Mouse (Mus musculus): ENCODE measurements at regions not wholly inside any gene's neighbourhood (a gene's known extent, or its start where the extent isn't known, plus 50 kb on each side); places are given as distances from the start of the nearest gene placed in this dataset.

- DNase-seq, result peak; percentile 60 to 66
Observed at GRCm38 (mm10) chr9:23025247-23025646, 197.6 kb upstream of the Bmper start.

DNA sequence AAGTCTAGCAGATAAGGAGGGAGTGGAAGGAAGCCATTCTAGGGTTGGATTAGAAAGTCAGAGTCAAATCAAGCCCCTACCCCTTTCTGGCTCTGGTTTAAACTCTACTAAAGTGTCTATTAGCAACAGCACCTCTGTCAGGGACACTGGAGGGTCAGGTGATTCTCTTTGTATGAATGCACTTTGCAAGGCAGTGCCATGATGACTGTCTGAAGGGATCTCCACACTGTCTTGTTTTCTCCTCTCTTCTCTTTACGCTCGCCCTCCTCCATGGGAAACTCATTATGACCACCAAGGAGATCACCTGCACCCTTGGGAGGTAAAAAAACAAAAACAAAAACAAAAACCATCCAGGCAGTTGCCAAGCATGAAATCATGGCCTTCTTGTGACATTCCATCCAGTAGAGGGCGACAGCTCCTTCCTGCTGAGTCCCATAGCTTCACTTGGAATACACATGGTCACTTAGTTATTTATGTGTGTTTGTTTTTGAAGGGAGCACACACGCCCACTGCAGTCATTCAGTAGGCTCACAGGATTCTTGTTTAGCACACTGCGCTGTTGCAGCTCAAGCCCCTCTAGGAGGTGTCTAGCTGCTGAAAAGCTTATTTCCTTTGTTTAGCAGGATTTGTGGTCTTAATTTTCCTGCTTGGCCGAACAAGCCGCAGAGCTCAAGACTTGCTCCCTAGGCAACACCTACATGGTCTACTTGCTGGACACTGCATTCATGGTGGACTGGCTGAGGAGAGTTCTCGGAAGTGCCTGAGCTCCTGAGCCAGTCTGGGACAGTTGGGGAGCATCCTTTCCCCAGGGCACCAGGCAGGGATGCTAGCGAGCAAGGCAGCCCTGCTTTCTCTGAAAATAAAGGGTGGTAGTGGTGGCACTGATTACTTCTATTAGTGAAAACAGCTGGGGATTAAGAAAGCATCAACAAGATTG, 195.2 kb upstream of the Bmper start:
- peak; percentile 69 to 78 for DNase-seq

DNA sequence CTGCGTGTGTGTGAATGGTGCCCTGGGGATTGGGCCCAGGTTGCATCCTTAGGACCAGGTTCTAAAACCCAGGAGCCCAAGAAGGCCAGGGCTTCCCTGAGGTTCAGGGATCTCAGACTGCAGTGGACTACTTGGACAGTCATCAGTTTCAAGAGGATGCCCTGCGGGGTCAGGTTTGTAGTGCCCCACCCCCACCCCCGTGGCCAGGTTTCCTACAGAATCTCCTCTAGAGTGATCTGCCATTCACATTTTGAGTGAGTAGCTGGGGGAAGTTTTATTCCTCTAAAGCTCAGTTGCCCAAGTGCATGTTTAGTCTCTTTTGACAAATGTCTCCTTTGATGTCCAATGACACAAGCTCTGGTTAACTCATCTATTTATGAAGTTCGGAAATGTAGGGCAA, 193.5 kb upstream of the Bmper start:
- DNase-seq, result no peak

- peak; percentile 72 to 80 for DNase-seq
Observed at GRCm38 (mm10) chr9:23030138-23030537, 192.7 kb upstream of the Bmper start.

- DNase-seq, result peak in 1 of 2 experiments; percentile 23
Observed at GRCm38 (mm10) chr9:23030546-23030945, 192.3 kb upstream of the Bmper start.

DNA sequence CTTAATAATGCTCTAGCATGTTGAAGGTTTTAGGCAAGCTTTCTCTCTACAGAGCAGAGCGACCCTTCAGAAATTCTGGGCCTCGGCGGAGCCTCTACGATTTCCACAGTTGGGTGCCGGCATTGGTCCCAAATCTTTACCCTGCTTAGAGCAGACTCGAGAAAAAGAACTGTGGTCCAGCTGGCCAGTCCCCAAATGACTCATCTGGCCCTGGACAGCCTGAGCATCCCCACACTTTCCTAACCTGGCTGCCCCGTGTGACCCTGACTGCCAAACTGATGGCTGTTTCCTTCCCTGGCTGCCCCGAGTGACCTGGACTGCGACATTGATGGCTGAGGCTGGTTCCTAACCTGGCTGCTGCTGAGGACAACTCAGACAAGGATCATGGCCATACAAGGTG, 191.0 kb upstream of the Bmper start:
- peak; percentile 68 to 77 for DNase-seq

- DNase-seq, result no peak
Observed at GRCm38 (mm10) chr9:23035306-23035705, 187.6 kb upstream of the Bmper start.

DNA sequence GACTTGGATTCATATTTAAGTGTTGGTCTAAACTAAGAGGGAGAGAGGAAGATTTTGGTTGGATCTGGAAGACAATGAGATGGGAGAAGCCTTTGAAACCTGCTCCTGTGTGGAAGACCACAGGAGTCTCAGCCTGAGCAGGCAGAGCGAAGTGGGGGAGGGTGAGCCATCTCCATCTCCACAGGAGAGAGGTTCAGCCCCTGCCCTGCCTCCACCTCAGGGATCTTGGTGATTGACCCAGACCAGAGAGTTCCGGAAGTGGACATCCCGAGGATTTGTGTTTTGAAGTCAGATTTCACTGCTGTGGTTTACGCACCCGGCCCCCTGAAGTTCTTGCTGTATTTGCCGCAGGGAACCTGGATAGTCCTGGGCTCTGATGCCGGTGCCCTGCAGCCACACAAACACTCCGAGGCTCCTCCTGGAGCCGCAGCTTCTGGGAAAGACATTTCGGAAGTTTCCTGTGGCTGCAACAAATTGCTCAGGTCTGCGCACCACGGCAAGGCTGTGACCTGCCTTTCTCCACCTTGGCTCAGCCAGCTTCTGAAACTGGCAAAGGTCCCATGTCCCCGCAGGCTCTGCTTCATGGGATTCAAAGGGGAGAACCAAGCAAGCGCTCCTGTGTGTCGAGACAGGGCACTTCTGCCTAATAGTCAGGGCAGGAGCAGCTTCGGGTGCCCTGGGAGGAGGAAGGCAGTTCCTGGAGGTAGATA, 186.8 kb upstream of the Bmper start:
- peak in 1 of 2 experiments; percentile 27 for DNase-seq

DNA sequence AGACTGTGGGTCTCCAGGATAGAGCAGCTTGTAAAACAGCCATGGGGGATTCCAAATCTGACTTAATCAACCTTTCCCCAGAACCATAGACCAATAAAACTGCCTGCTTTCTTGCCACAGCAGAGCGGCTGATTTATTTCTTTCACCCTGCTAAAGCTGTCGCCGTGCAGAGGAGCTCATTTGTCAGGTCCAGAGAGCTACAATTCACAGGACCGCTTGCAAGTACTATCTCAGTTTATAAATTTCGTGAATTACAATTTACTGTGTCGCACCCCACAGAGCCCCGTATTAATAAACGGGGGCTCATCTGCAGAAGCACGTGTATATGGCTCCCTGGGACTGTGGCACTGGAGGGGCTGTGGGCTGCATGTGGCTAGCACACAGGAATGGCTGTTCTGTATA, 185.4 kb upstream of the Bmper start:
- no peak for DNase-seq

- DNase-seq, result peak; percentile 36 to 56
Observed at GRCm38 (mm10) chr9:23039588-23039987, 183.3 kb upstream of the Bmper start.

DNA sequence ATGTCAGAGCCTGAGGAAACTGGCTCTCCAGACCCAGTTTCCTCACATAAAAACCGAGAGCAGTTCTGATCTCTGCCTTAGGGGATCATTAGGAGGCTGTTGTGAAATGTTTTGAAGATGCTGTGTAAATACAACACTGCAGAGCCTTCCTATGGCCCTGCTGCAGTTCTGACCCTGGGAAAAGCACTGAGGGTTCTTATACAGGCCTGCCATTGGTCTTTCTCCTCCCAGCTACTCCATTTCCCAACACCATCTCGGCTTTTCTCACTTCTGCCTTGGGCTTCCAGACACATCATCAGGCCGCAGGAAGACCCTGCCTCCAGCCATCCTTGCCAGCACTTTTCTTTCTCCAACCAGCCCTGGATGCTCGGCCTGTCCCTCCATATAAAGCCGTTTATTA, 181.9 kb upstream of the Bmper start:
- DNase-seq, result no peak

DNA sequence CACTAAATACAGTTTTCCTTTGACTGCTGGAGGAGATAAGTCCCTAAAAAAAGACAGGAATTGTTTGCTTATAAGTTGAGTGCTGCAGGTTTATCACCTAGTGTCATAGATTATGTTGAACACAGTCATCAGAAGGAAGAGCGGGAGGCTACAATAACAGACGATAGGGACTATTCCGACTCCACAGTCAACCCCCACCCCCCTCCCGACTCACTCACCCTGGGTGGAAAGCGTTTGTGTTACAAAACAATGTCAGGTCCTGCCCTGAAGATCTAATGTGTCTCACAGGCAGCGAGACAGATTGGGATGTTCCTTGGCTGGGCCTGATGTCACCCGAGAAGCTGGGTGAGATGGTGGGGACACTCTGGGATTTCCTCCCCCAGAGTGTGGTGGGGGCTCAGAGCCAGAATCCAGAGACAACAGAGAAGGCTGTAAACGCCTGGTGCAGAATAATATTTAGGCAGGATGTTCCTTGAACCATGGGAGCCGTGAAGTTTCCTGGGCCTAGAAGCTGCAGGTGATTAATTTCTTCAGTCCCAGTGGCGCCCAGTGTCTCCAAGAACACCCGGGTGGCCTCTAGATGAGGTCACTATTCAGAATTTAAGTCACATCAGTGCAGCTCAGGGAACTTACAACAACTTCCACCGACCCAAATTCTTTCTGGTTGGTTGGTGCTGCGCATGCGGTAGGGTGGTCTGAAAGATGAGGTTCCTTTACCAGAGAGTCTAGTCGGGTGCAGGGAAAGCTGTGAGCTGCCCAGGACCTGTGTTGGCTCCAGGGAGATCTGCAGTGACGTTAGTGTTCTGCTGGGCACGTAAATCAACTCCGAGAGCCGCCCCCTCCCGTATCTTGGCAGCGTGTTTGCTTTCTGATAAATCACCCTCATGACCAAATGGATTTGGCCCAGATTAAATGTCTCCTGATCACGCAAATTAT, 181.1 kb upstream of the Bmper start:
- peak; percentile 78 to 81 for DNase-seq

DNA sequence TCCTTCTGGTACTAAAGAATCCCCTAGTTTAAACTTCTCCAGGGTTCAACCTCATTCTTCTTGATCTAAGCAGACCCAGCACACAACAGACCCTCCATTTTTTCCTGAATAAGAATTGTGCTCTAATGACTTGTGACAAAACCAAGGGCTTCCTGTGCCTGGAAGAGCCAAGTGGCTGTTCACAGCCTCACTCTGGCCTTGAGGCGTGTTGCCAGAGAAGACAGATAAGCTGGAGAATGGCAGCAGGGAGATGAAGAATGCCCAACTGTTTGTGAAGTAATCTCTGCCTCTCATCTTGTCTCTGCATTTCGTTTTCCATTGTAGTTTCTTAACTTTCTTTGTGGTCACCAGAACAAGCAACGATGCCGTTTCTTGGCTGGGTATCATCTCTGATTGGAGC, 179.9 kb upstream of the Bmper start:
- peak; percentile 65 to 72 for DNase-seq

DNA sequence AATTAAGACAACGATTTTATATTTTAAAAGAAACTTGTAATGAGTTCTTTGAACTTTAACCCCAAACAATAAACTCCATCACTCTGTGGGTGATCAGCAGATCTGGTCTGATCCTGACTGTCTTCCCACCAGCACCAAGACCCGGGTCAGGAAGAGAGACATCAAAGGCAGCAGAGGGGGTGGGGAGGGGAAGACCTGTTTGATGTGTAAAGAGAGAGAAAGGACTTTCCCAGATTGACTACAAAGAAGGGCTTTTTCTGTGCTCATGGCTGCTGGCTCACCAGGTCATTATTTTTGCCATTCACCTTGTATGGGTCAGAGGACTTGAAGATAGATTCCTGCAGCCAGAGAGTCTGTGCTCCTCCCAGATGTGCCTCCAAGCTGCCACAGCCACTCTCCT, 177.4 kb upstream of the Bmper start:
- DNase-seq, result no peak

- no peak for DNase-seq
Observed at GRCm38 (mm10) chr9:23050751-23051150, 172.1 kb upstream of the Bmper start.

DNA sequence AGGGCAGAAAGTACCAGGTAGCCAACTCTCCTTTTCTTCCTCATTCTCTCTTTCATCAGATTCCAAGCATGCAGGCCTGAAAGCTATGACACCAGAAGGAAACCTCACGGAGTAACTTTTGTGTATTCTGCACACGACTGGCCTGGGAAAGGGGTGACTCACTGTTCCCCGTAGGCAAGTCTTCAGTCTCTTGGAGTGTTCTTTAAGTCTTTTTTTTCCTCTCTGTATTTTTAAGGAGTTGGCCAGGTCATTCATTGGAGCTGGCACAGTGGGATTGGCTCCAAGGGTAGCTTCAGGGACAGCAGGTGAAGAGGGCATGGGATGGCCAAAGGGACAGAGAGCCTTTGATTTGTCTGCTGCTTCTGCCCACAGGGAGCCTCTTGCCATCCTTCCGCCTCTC, 163.3 kb upstream of the Bmper start:
- no peak for DNase-seq

GRCm38 (mm10) chr9:23060526-23060925, 162.3 kb upstream of the Bmper start:
- DNase-seq, result no peak

DNA sequence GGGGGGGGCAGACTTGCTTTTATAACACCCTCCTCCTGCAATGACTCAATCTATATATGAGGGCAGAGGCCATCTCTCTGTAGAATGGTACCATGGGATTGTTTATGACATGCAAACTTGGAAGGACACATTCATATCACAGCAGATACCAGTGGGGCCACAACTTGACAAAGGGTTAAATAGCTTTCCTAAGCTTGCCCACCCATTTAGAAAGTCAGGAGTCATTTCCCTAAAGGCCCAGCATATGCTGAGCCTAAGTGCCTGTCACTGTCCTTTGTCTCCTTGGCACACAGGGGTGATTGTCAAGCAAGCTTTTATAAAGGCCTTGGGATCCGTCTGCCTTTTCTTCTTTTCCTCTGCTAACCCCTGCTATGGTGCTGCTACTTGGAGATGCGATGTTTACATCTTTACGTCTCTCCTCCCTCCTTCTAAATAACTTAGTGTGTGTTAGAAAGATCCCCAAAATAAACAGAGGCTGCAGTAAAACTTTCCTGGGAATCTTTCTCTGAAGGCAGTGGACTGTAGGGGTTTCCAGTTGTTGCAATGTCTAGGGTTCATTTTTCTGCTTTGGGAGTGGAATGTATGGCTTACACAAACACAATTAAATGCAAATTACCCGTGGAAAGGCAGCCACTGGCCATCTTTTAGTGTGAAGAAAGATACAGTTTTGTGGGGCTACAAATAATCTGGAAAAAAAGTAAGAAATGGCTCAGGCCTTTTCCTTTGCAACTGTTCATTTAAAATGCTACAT, 161.5 kb upstream of the Bmper start:
- DNase-seq, result no peak

DNA sequence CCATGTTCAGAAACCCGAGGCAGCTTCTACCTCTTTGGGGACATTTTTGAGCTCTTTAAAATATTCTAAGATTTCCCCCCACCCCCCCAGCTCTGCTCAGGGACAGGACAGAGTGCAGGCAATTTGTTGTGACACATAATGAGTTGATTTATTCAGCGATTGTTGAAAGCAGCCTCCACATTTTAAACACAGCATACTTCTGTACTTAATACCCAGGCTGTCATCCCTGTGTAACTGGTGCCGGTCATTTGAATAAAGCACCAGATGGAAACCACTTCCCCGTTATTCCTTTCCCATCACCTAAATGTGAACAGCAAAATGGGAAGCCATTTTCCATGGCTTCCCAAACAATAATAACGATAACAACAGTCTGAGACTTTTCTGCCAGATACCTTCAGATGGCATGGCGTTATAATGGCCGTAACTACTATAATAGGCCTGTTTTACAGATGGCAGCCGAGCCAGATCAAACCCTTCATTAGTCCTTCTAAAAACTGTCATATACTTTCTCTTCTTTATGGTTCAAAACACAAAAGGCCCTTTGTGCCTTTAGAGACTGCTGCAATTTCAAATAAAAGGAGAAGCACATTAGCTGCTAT, 160.7 kb upstream of the Bmper start:
- DNase-seq, result no peak

- peak in 1 of 2 experiments; percentile 15 for DNase-seq
Observed at GRCm38 (mm10) chr9:23062656-23063444, 160.0 kb upstream of the Bmper start.

Measured in adrenal gland, postnatal 36 days (tissue).